Mouse (Mus musculus): ENCODE measurements around the gene Zdhhc12.
"Not testable (repeated sequence)": the region's sequence is repeated elsewhere in the genome, so short reads cannot be mapped to it uniquely, and the experiment has no call there.

Zdhhc12 gene

GRCm38 (mm10) chr2:30093471-30094207 lies at the start of gene Zdhhc12:
Zdhhc12 (minus strand) TSS chr2:30093648.
- CTCF ChIA-PET: no interaction called here

- CTCF ChIA-PET: not testable (repeated sequence)
Observed at GRCm38 (mm10) chr2:30140021-30140420, 46.6 kb upstream of the Zdhhc12 start.

GRCm38 (mm10) chr2:30136458-30136857 lies 43.0 kb upstream of the Zdhhc12 start:
- CTCF ChIA-PET: no interaction called here

- CTCF ChIA-PET: interaction anchor here (0.8 kb wide), 2 partner anchors 16 to 43 kb away, joined by 3 to 5 read pairs; partner anchors contain the start of gene Spout1
Observed at GRCm38 (mm10) chr2:30134928-30135620, 41.6 kb upstream of the Zdhhc12 start.

- CTCF ChIA-PET: interaction anchor here (0.6 to 0.9 kb wide), 3 partner anchors 27 to 76 kb away, joined by 3 to 4 read pairs (median 4); partner anchors contain the start of gene Spout1
Observed at GRCm38 (mm10) chr2:30134378-30134711, 40.9 kb upstream of the Zdhhc12 start.

- CTCF ChIA-PET: interaction anchor here (0.6 to 0.9 kb wide), 3 partner anchors 28 to 76 kb away, joined by 3 to 4 read pairs (median 4); partner anchors contain the start of gene Spout1
Observed at GRCm38 (mm10) chr2:30133613-30134377, 40.3 kb upstream of the Zdhhc12 start, which contains the start of gene Tbc1d13. Tbc1d13 (plus strand) TSS chr2:30133746.

- CTCF ChIA-PET: no interaction called here
Observed at GRCm38 (mm10) chr2:30132801-30133612, 39.6 kb upstream of the Zdhhc12 start.

GRCm38 (mm10) chr2:30131240-30131639 lies 37.8 kb upstream of the Zdhhc12 start:
- CTCF ChIA-PET: interaction anchor here (0.6 kb wide), 1 partner anchor 66 kb away, joined by 3 read pairs; no protein-coding TSS in a partner anchor

- CTCF ChIA-PET: no interaction called here
Observed at GRCm38 (mm10) chr2:30130156-30130555, 36.7 kb upstream of the Zdhhc12 start.

- CTCF ChIA-PET: interaction anchor here (0.6 kb wide), 2 partner anchors 667 to 696 kb away, joined by 3 to 4 read pairs; no protein-coding TSS in a partner anchor
Observed at GRCm38 (mm10) chr2:30128789-30129188, 35.3 kb upstream of the Zdhhc12 start.

GRCm38 (mm10) chr2:30124472-30125274 lies 31.2 kb upstream of the Zdhhc12 start, which contains the start of gene Zer1:
Zer1 (minus strand) TSS chr2:30124585.
- CTCF ChIA-PET: interaction anchor here (0.5 kb wide), 1 partner anchor 74 kb away, joined by 4 read pairs; no protein-coding TSS in a partner anchor

- CTCF ChIA-PET: interaction anchor here (0.5 kb wide), 1 partner anchor 73 kb away, joined by 4 read pairs; no protein-coding TSS in a partner anchor
Observed at GRCm38 (mm10) chr2:30123729-30124471, 30.5 kb upstream of the Zdhhc12 start.

- CTCF ChIA-PET: no interaction called here
Observed at GRCm38 (mm10) chr2:30122766-30123165, 29.3 kb upstream of the Zdhhc12 start.

GRCm38 (mm10) chr2:30120269-30120668 lies 26.8 kb upstream of the Zdhhc12 start:
- CTCF ChIA-PET: no interaction called here

- CTCF ChIA-PET: interaction anchor here (0.8 kb wide), 1 partner anchor 42 kb away, joined by 3 read pairs; no protein-coding TSS in a partner anchor
Observed at GRCm38 (mm10) chr2:30119641-30120051, 26.2 kb upstream of the Zdhhc12 start.

- CTCF ChIA-PET: no interaction called here
Observed at GRCm38 (mm10) chr2:30112564-30112963, 19.1 kb upstream of the Zdhhc12 start.

GRCm38 (mm10) chr2:30111500-30111899 lies 18.1 kb upstream of the Zdhhc12 start:
- CTCF ChIA-PET: no interaction called here

- CTCF ChIA-PET: interaction anchor here (0.7 to 1.0 kb wide), 2 partner anchors 9 to 69 kb away, joined by 3 read pairs; no protein-coding TSS in a partner anchor
Observed at GRCm38 (mm10) chr2:30108260-30108659, 14.8 kb upstream of the Zdhhc12 start.

GRCm38 (mm10) chr2:30107646-30108045 lies 14.2 kb upstream of the Zdhhc12 start:
- CTCF ChIA-PET: no interaction called here

All from spleen, embryonic (tissue).